ENCODE assay signal across 16 mouse cellular contexts in genomic region chr5:101565770-101566169, GRCm38 (mm10).
DNase-seq lines count a peak whose midpoint lies in the region; ATAC-seq lines count a peak whose summit lies in the region.
"Had no signal": no experiment of that assay in that cellular context is flagged by ENCODE, and none has a peak within 500 bp of the region (broad histone marks: within the 10 kb centered on the region; RNA-seq: fewer than 3 reads in every experiment).

No protein-coding gene starts in this region.

- H3K9ac ChIP-seq in forebrain, embryonic 12.5 days: no peak overlapping the region
- no peak overlapping the region for H3K9ac ChIP-seq in forebrain, embryonic 16.5 days (replicated peaks; ENCODE audit: low read depth, low read length)
- H3K9ac ChIP-seq: embryonic facial prominence, embryonic 12.5 days; heart, embryonic 15.5 days; limb, embryonic 13.5 days had no signal

- 8% methylated on average over 7 of the region's 7 CpGs for WGBS in forebrain, embryonic 12.5 days
- WGBS in forebrain, embryonic 10.5 days: 33% methylated on average over 7 of the region's 7 CpGs
- WGBS in forebrain, embryonic 16.5 days: 10% methylated on average over 7 of the region's 7 CpGs

- H3K27me3 ChIP-seq in forebrain, embryonic 12.5 days: peaks cover 39% of the 10 kb centered on the region
- peaks cover 64% of the 10 kb centered on the region for H3K27me3 ChIP-seq in forebrain, embryonic 10.5 days (ENCODE audit: poor library complexity, severe bottlenecking)
- H3K27me3 ChIP-seq in forebrain, embryonic 16.5 days (replicated peaks; ENCODE audit: control insufficient read depth, insufficient read depth, low read length): peaks cover 4% of the 10 kb centered on the region; the same call in 1 of the 2 replicates
- H3K27me3 ChIP-seq: embryonic facial prominence, embryonic 12.5 days; heart, embryonic 15.5 days; limb, embryonic 13.5 days; megakaryocyte, embryonic 14.5 days had no signal

- H3K4me3 ChIP-seq in forebrain, embryonic 12.5 days (replicated peaks): no peak overlapping the region
- no peak overlapping the region for H3K4me3 ChIP-seq in forebrain, embryonic 10.5 days
- H3K4me3 ChIP-seq in forebrain, embryonic 16.5 days (replicated peaks; ENCODE audit: low read length): no peak overlapping the region
- H3K4me3 ChIP-seq: embryonic facial prominence, embryonic 12.5 days; heart, embryonic 15.5 days; left cerebral cortex, adult 2 months; limb, embryonic 13.5 days; megakaryocyte, embryonic 14.5 days had no signal

- H3K36me3 ChIP-seq in forebrain, embryonic 12.5 days (replicated peaks): no peaks in the 10 kb centered on the region
- no peaks in the 10 kb centered on the region for H3K36me3 ChIP-seq in forebrain, embryonic 10.5 days (replicated peaks)
- H3K36me3 ChIP-seq in forebrain, embryonic 16.5 days (ENCODE audit: control insufficient read depth, insufficient read depth): no peaks in the 10 kb centered on the region
- H3K36me3 ChIP-seq: embryonic facial prominence, embryonic 12.5 days; heart, embryonic 15.5 days; limb, embryonic 13.5 days had no signal

- no peak overlapping the region for H3K27ac ChIP-seq in forebrain, embryonic 12.5 days
- no peak overlapping the region for H3K27ac ChIP-seq in forebrain, embryonic 10.5 days
- H3K27ac ChIP-seq in forebrain, embryonic 16.5 days (ENCODE audit: low read length): no peak overlapping the region
- H3K27ac ChIP-seq: embryonic facial prominence, embryonic 12.5 days; heart, embryonic 15.5 days; left cerebral cortex, adult 2 months; limb, embryonic 13.5 days had no signal

- no peak for DNase-seq in forebrain, embryonic 10.5 days (ENCODE audit: extremely low spot score, low spot score)
- DNase-seq in mesoderm, embryonic 11.5 days (ENCODE audit: low read depth, low spot score): peak; percentile 30
- DNase-seq in retina, embryonic 14.5 days (ENCODE audit: low spot score): peak; percentile 35
- no peak for DNase-seq in layer of hippocampus, postnatal 36 days
- no peak for DNase-seq in heart, postnatal 4 days
- no peak for DNase-seq in c-Kit-positive CD71-positive TER-119-positive erythroid progenitor cells, embryonic 14.5 days (ENCODE audit: low spot score)
- DNase-seq: adrenal gland, postnatal 36 days; cerebellum, adult 18-20 months; lung, adult 2 months had no signal

- no peaks in the 10 kb centered on the region for H3K4me1 ChIP-seq in forebrain, embryonic 12.5 days
- peaks cover 19% of the 10 kb centered on the region for H3K4me1 ChIP-seq in forebrain, embryonic 10.5 days
- H3K4me1 ChIP-seq in forebrain, embryonic 16.5 days (replicated peaks; ENCODE audit: control insufficient read depth, insufficient read depth, low read length): no peaks in the 10 kb centered on the region
- H3K4me1 ChIP-seq: embryonic facial prominence, embryonic 12.5 days; heart, embryonic 15.5 days; limb, embryonic 13.5 days; megakaryocyte, embryonic 14.5 days had no signal

- H3K9me3 ChIP-seq in forebrain, embryonic 12.5 days: no peaks in the 10 kb centered on the region
- H3K9me3 ChIP-seq in forebrain, embryonic 10.5 days: no peaks in the 10 kb centered on the region
- H3K9me3 ChIP-seq in forebrain, embryonic 16.5 days (ENCODE audit: control insufficient read depth, low read length): no peaks in the 10 kb centered on the region
- H3K9me3 ChIP-seq: embryonic facial prominence, embryonic 12.5 days; heart, embryonic 15.5 days; limb, embryonic 13.5 days had no signal

- ATAC-seq in forebrain, embryonic 12.5 days (ENCODE audit: low FRiP score): peak; percentile 33; the same call in 1 of the 2 replicates
- ATAC-seq in forebrain, embryonic 16.5 days: peak; percentile 68; the same call in 1 of the 2 replicates

- H3K4me2 ChIP-seq in forebrain, embryonic 12.5 days: no peak overlapping the region
- H3K4me2 ChIP-seq in forebrain, embryonic 16.5 days (ENCODE audit: low read length): no peak overlapping the region
- H3K4me2 ChIP-seq: embryonic facial prominence, embryonic 12.5 days; heart, embryonic 15.5 days; limb, embryonic 13.5 days had no signal

Comparison
In these comparisons a context has a peak if more than half of its experiments do, and no peak if none do; other contexts are left out.
1. DNase-seq: peak in mesoderm, embryonic 11.5 days (single experiment) and retina, embryonic 14.5 days (single experiment); none in forebrain, embryonic 10.5 days (single experiment), layer of hippocampus, postnatal 36 days (0 of 2), heart, postnatal 4 days (single experiment) and c-Kit-positive CD71-positive TER-119-positive erythroid progenitor cells, embryonic 14.5 days (single experiment).